Mouse (Mus musculus): ENCODE results near the gene Gabpb1. TPM values are rescaled to one million over a fixed set of nuclear protein-coding genes. Genes with fewer than 3 reads are reported as not detected.

Gene Gabpb1
- total RNA-seq, 1 experiment, result 21.8 TPM

- Histone ChIP-seq H3K9ac (ENCODE audit: insufficient read depth, low read depth, low read length, poor library complexity, severe bottlenecking) (no peak overlapping the region), H3K4me3 (ENCODE audit: insufficient read depth in 1 of 2, low read depth in 1 of 2, low read length in 2 of 2, poor library complexity in 1 of 2, severe bottlenecking in 1 of 2) (no peak overlapping the region), H3K36me3 (ENCODE audit: control insufficient read depth, insufficient read depth, low read length, poor library complexity, severe bottlenecking) (peaks cover 10% of the 10 kb centered on the region), H3K4me1 (ENCODE audit: control insufficient read depth in 2 of 2, insufficient read depth in 2 of 2, low read length in 2 of 2, poor library complexity in 1 of 2) (0 out of 4 replicates have a peak, but pooled peaks cover 0 to 2% of the 10 kb centered on the region in 2 experiments), H3K9me3 (ENCODE audit: control insufficient read depth, insufficient read depth, low read depth, low read length) (no peaks in the 10 kb centered on the region), H3K27ac (ENCODE audit: insufficient read depth, low read depth, low read length, poor library complexity, severe bottlenecking) (no peak overlapping the region)
- DNase-seq (ENCODE audit: low read depth, low spot score), result no peak
- TF ChIP-seq MAFK (IDR thresholded peaks at IDR 0.05; ENCODE audit: insufficient read depth, low read depth, low read length) (no peak), ZC3H11A (IDR thresholded peaks at IDR 0.05; ENCODE audit: borderline replicate concordance, low read depth, low read length) (no peak), ZNF384 (IDR thresholded peaks at IDR 0.05; ENCODE audit: low read depth, low read length) (no peak), HCFC1 (IDR thresholded peaks at IDR 0.05; ENCODE audit: borderline replicate concordance, insufficient read depth, low read length) (no peak), CHD2 (IDR thresholded peaks at IDR 0.05; ENCODE audit: low read depth, low read length) (no peak)
- in situ Hi-C loops (cut with MboI; ENCODE audit: low sequenced_read_pairs in 2 of 2, unreplicated experiment in 2 of 2), result no loop called here
Measured at GRCm38 (mm10) chr2:126583960-126584359, 92.2 kb downstream of the Gabpb1 start.

GRCm38 (mm10) chr2:126579282-126579681 is 96.9 kb downstream of the Gabpb1 start:
- H3K4me3 ChIP-seq (ENCODE audit: insufficient read depth in 1 of 2, low read depth in 1 of 2, low read length in 2 of 2, poor library complexity in 1 of 2, severe bottlenecking in 1 of 2), result no peak overlapping the region
- DNase-seq (ENCODE audit: low read depth, low spot score), result no peak
- 0 out of 4 replicates have a peak, but pooled peaks cover 0 to 2% of the 10 kb centered on the region in 2 experiments for H3K4me1 ChIP-seq (ENCODE audit: control insufficient read depth in 2 of 2, insufficient read depth in 2 of 2, low read length in 2 of 2, poor library complexity in 1 of 2)
- no peak for TF ChIP-seq CHD2 (IDR thresholded peaks at IDR 0.05; ENCODE audit: low read depth, low read length)
- no peak for TF ChIP-seq HCFC1 (IDR thresholded peaks at IDR 0.05; ENCODE audit: borderline replicate concordance, insufficient read depth, low read length)
- no peak for TF ChIP-seq ZNF384 (IDR thresholded peaks at IDR 0.05; ENCODE audit: low read depth, low read length)
- TF ChIP-seq MAFK (IDR thresholded peaks at IDR 0.05; ENCODE audit: insufficient read depth, low read depth, low read length), result peak; percentile 61; the same call in 1 of the 2 replicates
- TF ChIP-seq ZC3H11A (IDR thresholded peaks at IDR 0.05; ENCODE audit: borderline replicate concordance, low read depth, low read length), result no peak
- H3K36me3 ChIP-seq (ENCODE audit: control insufficient read depth, insufficient read depth, low read length, poor library complexity, severe bottlenecking), result peaks cover 12% of the 10 kb centered on the region
- no peak overlapping the region for H3K9ac ChIP-seq (ENCODE audit: insufficient read depth, low read depth, low read length, poor library complexity, severe bottlenecking)
- no peak overlapping the region for H3K27ac ChIP-seq (ENCODE audit: insufficient read depth, low read depth, low read length, poor library complexity, severe bottlenecking)
- in situ Hi-C loops (cut with MboI; ENCODE audit: low sequenced_read_pairs in 2 of 2, unreplicated experiment in 2 of 2), result no loop called here
- no peaks in the 10 kb centered on the region for H3K9me3 ChIP-seq (ENCODE audit: control insufficient read depth, insufficient read depth, low read depth, low read length)

Other genes with a start within 250 kb of the Gabpb1 start
- 0.21 and 0.27 TPM in 2 replicates for gene Atp8b4, start 175.7 kb downstream of the Gabpb1 start, total RNA-seq (2012; rRNA removed)
- gene Slc27a2, start 123.9 kb downstream of the Gabpb1 start, total RNA-seq (2012; rRNA removed), result 51.3 and 121 TPM in 2 replicates
- gene Hdc, start 57.0 kb downstream of the Gabpb1 start, total RNA-seq (2012; rRNA removed), result 1.4 and 1.7 TPM in 2 replicates
- gene Usp8, start 31.0 kb upstream of the Gabpb1 start, total RNA-seq (2012; rRNA removed), result 30.5 and 34.6 TPM in 2 replicates
- gene Usp50, start 107.1 kb upstream of the Gabpb1 start, total RNA-seq (2012; rRNA removed), result 3.4 and 3.9 TPM in 2 replicates
- 45.1 and 47.1 TPM in 2 replicates for gene Trpm7, start 199.9 kb upstream of the Gabpb1 start, total RNA-seq (2012; rRNA removed)